In genomic region chr4:62643401-62643800, GRCm38 (mm10) we compare ENCODE assay signal across 9 mouse cellular contexts.
DNase-seq lines count a peak whose midpoint lies in the region; ATAC-seq lines count a peak whose summit lies in the region.
"Had no signal": no experiment of that assay in that cellular context is flagged by ENCODE, and none has a peak within 500 bp of the region (broad histone marks: within the 10 kb centered on the region; RNA-seq: fewer than 3 reads in every experiment).

No protein-coding gene starts in this region.

- DNase-seq in kidney, adult 9 months: peak; percentile 46
- no peak for DNase-seq in kidney, adult 18-20 months
- no peak for DNase-seq in embryonic facial prominence, embryonic 10.5 days (ENCODE audit: low spot score)
- peak; percentile 58 to 63 for DNase-seq in heart, postnatal 14 days
- DNase-seq in T-cell, adult 2 months (ENCODE audit: low spot score): no peak
- DNase-seq in embryo, embryonic 10 days (ENCODE audit: low spot score): no peak
- no peak for DNase-seq in left cerebral cortex, adult 8-10 months (ENCODE audit: low spot score in 2 of 2)
- DNase-seq: layer of hippocampus, adult 9-11 months had no signal

- WGBS in embryonic facial prominence, embryonic 10.5 days: 72% methylated on average over 8 of the region's 8 CpGs
- 71% methylated on average over 8 of the region's 8 CpGs for whole genome bisulfite sequencing in lung, embryonic 16.5 days

- peaks cover 8% of the 10 kb centered on the region; the same call in 1 of the 2 replicates for H3K27me3 ChIP-seq in embryonic facial prominence, embryonic 10.5 days (replicated peaks; ENCODE audit: low read depth, poor library complexity, severe bottlenecking)
- no peaks in the 10 kb centered on the region for H3K27me3 ChIP-seq in lung, embryonic 16.5 days (ENCODE audit: control insufficient read depth, insufficient read depth, low read depth, low read length)

- no peaks in the 10 kb centered on the region for H3K9me3 ChIP-seq in embryonic facial prominence, embryonic 10.5 days
- H3K9me3 ChIP-seq in lung, embryonic 16.5 days (ENCODE audit: control insufficient read depth, low read length): no peaks in the 10 kb centered on the region

- ATAC-seq in lung, embryonic 16.5 days (ENCODE audit: low read depth): peak; percentile 67

- peaks cover 49% of the 10 kb centered on the region for H3K4me1 ChIP-seq in embryonic facial prominence, embryonic 10.5 days
- peaks cover 11% of the 10 kb centered on the region for H3K4me1 ChIP-seq in lung, embryonic 16.5 days (replicated peaks; ENCODE audit: control insufficient read depth, insufficient read depth, low read length)

- intact Hi-C loops in heart, postnatal 14 days (cut with DNase I): no loop called here

- H3K36me3 ChIP-seq in embryonic facial prominence, embryonic 10.5 days (replicated peaks): 0 out of 2 replicates have a peak, but pooled peaks cover 3% of the 10 kb centered on the region
- 0 out of 2 replicates have a peak, but pooled peaks cover 2% of the 10 kb centered on the region for H3K36me3 ChIP-seq in lung, embryonic 16.5 days (ENCODE audit: control insufficient read depth, insufficient read depth, low read length)

- H3K27ac ChIP-seq in embryonic facial prominence, embryonic 10.5 days (replicated peaks): peak overlapping the region; percentile 51
- no peak overlapping the region for H3K27ac ChIP-seq in lung, embryonic 16.5 days (ENCODE audit: low read length)

- H3K4me2 ChIP-seq in lung, embryonic 16.5 days (ENCODE audit: low read depth, low read length): no peak overlapping the region

- no peak overlapping the region for H3K4me3 ChIP-seq in embryonic facial prominence, embryonic 10.5 days
- H3K4me3 ChIP-seq in lung, embryonic 16.5 days (ENCODE audit: low read length): no peak overlapping the region

- H3K9ac ChIP-seq in lung, embryonic 16.5 days (ENCODE audit: low read length): no peak overlapping the region

Comparison
In these comparisons a context has a peak if more than half of its experiments do, and no peak if none do; other contexts are left out.
1. DNase-seq: peak in kidney, adult 9 months (single experiment) and heart, postnatal 14 days (2 of 2); none in kidney, adult 18-20 months (single experiment), embryonic facial prominence, embryonic 10.5 days (single experiment), T-cell, adult 2 months (single experiment), embryo, embryonic 10 days (single experiment) and left cerebral cortex, adult 8-10 months (0 of 2).